Mouse (Mus musculus) layer of hippocampus, postnatal 14 days (tissue): ENCODE results near the gene Bcl7c. TPM values are rescaled to one million over a fixed set of nuclear protein-coding genes. Genes with fewer than 3 reads are reported as not detected.
"Not testable (repeated sequence)": the region's sequence is repeated elsewhere in the genome, so short reads cannot be mapped to it uniquely, and the experiment has no call there.

Source experiments
- DNase-seq, 2 experiments: peaks; one replicate each; pipeline ENCODE4 v3.0.0; 2021 to 2022; ENCODE audit warnings: low spot score in 2 of 2, mixed read lengths in 1 of 2
- long read RNA-seq, 2 experiments: library from polyadenylated mRNA; stranded (forward); transcript quantifications; one replicate each; pipeline ENCODE4 v2.0.0; 2021
- total RNA-seq, 2 experiments: library from RNA; stranded (reverse); gene quantifications; 2 replicates each; pipeline ENCODE4 v1.2.3; 2021

Gene Bcl7c
- 10 to 100 TPM; 30.3 to 38.0 TPM for total RNA-seq
- long read RNA-seq, experiment 1, transcript Bcl7c-201 (6 exons, 1,132 nt): major isoform, 14 of 24 reads
- long read RNA-seq, experiment 1, partial matches to known transcripts: 3 of 24 reads
- long read RNA-seq, experiment 1, other reads (novel, unspliced or antisense): 7 of 24 reads
- long read RNA-seq, experiment 2, transcript Bcl7c-201 (6 exons, 1,132 nt): major isoform, 17 of 23 reads
- long read RNA-seq, experiment 2, partial matches to known transcripts: 0 of 23 reads
- long read RNA-seq, experiment 2, other reads (novel, unspliced or antisense): 5 of 23 reads

DNA sequence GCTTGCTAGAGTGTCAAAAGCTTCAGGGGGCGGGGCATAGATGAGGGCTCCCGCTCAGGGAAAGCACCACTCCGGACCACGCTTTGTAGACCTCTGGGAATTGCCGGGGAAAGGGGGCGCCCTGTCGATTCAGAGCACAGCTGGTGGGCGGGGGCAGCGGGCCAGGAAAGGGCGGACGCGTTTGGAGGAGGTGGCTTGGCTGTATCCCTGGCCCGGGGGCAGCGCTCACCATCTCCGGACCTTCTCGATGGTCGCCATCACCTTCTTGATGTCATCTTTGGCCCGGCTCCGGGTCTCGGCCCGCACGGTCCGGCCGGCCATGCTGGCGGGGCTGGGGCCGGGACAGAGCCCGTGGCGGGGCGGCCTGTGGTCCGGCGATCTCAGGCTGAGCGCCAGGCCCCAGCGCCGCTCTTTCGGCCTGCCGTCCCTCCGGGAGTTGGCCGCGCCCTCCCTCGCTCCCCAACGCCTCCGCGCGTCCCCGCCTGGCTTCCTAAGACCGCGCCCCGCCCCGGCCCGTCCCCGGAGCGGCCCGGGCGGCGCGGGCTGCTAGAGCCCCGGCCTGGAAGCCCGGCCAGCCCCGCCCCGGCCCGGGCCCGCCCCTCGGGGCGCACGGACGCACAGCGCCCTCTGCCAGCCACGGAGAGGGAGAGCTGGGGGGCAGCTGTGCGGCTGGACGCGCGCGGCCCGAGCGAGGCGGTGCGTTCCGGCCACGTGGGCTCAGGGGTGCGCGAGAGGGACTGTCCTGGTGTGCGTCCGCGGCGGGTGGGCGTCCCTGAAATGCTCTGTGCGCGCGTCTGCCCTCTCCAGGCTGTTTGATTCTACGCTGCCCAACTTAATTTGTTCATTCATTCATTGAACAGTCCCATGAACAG is at the start of gene Bcl7c:
Gene Bcl7c (minus strand): TSS at position 727 of the 872 bp plus-strand sequence.
- DNase-seq: peak; percentile 83 to 89

DNA sequence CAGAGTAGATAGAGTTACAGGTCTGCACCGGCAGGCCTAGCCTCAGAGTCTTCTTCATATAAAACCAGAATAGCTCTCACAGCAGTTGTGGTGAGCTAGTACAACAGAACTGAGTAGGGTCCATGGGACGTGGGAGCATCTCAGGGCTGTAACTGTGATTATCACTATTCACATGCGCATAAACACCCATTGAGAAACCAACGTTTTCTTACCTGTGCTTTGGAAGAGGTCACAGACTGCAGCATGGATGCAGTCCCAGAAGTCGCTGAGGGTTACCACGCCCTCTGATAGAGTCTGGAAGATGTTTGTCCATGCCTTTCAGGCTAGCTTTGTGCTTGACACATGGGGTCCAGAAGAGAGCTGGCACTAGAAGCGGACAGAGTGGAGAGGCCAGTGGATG is 45.0 kb upstream of the Bcl7c start:
- DNase-seq: no peak

GRCm38 (mm10) chr7:127753158-127753557 is 44.4 kb upstream of the Bcl7c start:
- no peak for DNase-seq

- no peak for DNase-seq
Observed at GRCm38 (mm10) chr7:127752069-127752468, 43.3 kb upstream of the Bcl7c start.

DNA sequence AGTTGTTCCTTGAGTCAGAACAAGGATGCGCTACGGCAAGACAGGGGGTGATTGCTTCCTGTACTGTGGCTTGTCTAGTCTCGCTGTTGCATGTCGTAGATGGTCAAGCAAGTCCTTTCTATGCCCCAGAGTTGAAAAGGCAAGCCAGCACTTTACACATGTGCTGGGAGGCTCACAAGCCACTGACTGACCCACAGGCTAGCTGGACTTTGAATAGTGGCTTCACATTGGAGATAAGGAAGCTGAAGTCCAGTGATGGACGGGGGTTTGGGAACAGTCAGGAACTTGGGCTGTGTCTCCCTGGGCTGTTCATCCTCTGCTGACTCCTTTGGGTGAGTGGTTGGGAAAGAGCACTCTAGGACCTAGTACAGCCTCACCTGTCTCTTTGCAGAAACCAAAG is 42.9 kb upstream of the Bcl7c start:
- no peak for DNase-seq

DNA sequence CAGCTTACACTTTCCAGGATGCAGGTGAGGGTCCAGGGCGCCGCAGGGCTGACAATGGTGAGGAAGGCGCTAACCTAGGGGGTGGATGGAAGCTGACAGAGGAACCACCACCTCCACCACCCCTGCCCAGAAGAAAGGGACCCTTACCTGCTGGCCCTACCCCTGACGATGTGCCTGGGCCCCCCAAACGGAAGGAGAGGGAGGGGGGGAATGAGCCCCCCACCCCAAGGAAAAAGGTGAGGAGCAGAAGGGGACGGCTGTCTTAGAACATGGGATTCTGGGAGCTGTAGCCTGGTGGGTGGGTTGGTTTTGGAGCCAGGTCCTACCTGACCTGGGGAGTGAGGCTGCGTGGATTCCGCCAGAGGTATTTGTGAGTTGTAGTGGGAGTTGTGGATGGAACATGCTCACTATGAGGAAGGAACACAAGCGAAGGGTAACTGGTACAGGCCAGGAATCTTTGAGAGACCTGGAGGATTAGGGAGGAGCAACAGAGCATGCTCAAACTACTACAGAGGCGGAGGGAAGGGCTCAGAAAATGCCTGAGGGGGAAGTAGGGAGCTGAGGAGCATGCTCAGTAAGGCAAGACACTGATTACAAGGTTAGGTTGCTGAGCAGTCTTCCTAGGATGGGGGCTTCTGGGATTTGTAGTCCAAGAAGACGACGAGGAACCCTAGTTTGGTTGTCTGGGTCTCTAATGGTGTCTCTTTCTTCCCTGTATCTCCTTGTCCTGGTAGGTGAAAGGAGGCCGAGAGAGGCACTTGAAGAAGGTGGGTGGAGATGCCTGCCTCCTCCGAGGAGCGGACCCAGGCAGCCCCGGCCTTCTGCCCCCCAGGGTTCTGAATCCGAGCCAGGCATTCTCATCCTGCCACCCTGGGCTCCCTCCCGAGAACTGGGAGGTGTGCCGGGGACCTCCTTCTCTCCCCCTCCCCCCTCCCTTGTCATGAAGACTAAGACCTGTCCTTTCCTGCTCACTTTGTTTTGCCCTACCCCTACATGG is 41.7 kb upstream of the Bcl7c start:
- peak in 1 of 2 experiments; percentile 69 for DNase-seq

DNA sequence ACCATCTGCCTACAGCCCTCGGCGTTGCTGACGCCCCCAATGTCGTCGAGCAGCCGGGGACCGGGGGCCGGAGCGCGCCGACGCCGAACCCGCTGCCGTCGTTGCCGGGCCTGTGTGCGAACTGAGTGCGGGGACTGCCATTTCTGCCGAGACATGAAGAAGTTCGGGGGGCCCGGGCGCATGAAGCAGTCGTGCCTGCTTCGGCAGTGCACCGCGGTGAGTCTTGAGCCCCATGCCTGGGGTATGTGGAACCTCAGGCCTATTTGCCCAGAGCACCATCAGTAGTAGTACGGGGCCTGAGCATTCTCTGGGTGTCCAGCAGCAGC is 39.5 kb upstream of the Bcl7c start:
- DNase-seq: no peak

GRCm38 (mm10) chr7:127747559-127748234 is 39.0 kb upstream of the Bcl7c start:
- DNase-seq: no peak

- no peak for DNase-seq
Observed at GRCm38 (mm10) chr7:127746494-127747491, 38.1 kb upstream of the Bcl7c start.

DNA sequence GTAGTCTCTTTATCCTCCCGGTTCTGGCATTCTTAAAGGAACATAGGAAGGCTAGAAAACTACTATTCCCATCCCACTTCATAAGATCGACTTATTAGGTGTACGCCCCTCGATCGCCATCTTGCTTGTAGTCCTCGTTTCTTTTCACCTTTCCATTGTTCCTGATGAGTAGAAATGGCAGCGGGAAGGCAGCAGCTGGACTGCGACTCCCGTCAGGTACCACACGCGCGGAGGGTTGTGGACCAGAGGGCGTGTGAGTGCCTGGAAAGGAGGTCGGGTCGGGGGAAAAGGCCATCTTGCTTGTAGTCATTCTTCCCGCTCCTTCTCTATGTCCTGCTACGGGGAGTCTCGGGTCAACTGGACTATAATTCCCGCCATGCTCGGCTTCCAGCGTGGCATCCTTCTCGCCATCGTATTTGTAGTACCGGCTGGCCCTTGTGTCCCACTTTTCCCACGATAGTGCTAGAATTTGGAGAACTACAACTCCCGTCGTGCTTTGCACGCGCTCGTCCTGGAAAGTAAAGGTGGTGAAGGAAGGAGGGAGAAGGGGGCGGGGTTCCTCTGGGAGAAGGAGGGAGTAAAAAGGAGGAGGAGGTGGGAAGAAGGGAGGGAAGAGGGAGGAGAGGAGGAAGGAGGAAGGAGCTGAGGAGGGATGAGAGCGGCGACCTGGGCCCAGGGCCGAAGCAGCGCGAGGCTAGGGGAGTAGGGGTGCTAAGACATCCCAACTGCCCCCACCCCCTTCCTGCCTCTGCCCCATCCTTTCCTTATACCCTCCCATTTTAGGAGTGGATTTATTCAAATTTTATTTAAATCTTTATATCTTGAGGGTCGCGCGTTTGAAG is 37.1 kb upstream of the Bcl7c start:
- DNase-seq: peak; percentile 96 to 99

GRCm38 (mm10) chr7:127745251-127745651 is 36.5 kb upstream of the Bcl7c start:
- DNase-seq: peak; percentile 92 to 98

- DNase-seq: peak; percentile 63 to 76
Observed at GRCm38 (mm10) chr7:127744366-127745045, 35.8 kb upstream of the Bcl7c start, which contains the start of gene Fbxl19. Fbxl19 (plus strand) TSS chr7:127744543.

DNA sequence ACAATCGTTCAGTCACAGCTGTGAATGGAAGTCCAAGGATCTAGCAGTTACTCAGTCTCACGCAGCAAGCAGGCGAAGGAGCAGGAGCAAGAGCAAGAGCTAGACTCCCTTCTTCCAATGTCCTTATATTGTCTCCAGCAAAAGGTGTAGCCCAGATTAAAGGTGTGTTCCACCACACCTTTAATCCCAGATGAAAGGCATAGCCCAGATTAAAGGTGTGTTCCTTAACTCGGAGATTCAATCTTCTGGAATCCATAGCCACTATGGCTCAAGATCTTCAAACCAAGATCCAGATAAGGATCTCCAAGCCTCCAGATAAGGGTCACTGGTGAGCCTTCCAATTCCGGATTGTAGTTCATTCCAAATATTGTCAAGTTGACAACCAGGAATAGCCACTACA is 23.3 kb upstream of the Bcl7c start, which contains the start of gene Ctf2:
Gene Ctf2 (minus strand): TSS at position 101 of the 400 bp plus-strand sequence.
- DNase-seq: not testable (repeated sequence)

- no peak for DNase-seq
Observed at GRCm38 (mm10) chr7:127730170-127730569, 21.4 kb upstream of the Bcl7c start.

DNA sequence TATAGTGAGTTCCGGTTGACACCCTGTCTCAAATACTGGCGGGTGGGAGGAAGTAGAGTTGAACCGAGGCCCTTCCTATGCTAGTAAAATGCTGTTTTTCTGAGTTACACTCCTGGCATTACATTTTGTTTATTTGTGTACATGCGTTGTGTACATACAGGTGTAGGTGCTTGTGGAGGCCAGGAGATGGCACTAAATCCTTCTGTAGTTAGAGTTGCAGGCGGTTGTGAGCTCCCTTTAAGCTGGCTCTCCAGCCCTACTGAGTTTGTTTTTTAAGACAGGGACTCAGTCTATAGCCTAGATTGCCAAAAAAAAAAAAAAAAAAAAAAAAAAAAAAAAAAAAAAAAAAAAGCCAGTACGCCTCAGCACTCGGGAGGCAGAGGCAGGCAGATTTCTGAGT is 19.2 kb upstream of the Bcl7c start:
- DNase-seq: no peak

- DNase-seq: no peak
Observed at GRCm38 (mm10) chr7:127725924-127726323, 17.2 kb upstream of the Bcl7c start.

DNA sequence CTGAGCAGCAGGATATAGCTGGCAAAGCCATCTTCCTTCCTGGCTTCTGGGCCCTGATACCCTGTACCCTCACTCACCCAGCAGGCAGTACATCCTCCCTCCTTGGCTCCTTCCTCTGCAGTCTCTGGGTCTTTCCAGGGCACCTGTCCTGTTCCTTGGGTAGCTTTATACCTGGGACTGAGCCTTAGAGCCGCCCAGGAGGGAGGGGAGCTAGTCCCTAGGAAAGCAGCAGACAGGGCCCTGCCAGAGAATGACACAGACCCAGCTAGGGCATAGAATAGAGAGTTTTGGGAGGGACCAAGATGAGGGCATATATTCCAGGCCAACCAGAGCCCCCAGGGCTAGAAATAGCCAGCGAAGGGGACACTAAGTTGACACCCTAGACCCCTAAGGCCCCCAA is 16.8 kb upstream of the Bcl7c start:
- DNase-seq: no peak

DNA sequence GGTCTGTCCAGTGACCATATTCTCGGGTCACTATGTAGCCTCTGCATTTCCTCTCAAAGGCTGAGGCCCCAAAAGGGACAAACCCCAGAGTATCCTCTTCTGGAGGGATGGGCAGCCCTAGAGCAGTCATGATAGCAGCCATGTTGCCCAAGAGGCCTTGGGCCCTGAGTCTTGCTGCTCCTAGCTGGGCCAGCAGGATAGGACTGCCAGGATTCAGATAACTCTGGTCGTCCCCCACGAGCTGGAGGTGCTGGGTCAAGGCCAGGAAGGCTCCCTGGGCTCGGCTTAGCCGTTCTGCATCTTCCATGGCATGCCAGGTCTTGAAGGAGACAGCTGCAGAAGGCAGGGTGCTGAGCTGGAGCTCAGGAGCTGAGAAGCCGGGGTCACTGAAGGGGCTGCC is 10.5 kb upstream of the Bcl7c start:
- no peak for DNase-seq
